Comparison of ENCODE assay signal across 33 mouse cellular contexts in genomic region chr6:8025332-8026129, GRCm38 (mm10).
"Had no signal": no experiment of that assay in that cellular context is flagged by ENCODE, and none has a peak within 500 bp of the region (broad histone marks: within the 10 kb centered on the region; RNA-seq: fewer than 3 reads in every experiment).

No protein-coding gene starts in this region.

- H3K27me3 ChIP-seq: heart, embryonic 12.5 days; heart, embryonic 13.5 days; heart, embryonic 15.5 days; hindbrain, embryonic 12.5 days; hindbrain, embryonic 13.5 days; hindbrain, embryonic 15.5 days; kidney, embryonic 15.5 days had no signal

- H3K9me3 ChIP-seq: heart, embryonic 10.5 days; heart, embryonic 12.5 days; heart, embryonic 13.5 days; heart, embryonic 15.5 days; hindbrain, embryonic 10.5 days; hindbrain, embryonic 12.5 days; hindbrain, embryonic 13.5 days; hindbrain, embryonic 15.5 days; kidney, embryonic 15.5 days had no signal

- ATAC-seq: hindbrain, embryonic 16.5 days; hindbrain, postnatal 0 days; inflammation-experienced regulatory T-cells, adult 6 months had no signal

- H3K36me3 ChIP-seq: heart, embryonic 10.5 days; heart, embryonic 12.5 days; heart, embryonic 13.5 days; heart, embryonic 15.5 days; hindbrain, embryonic 10.5 days; hindbrain, embryonic 12.5 days; hindbrain, embryonic 13.5 days; hindbrain, embryonic 15.5 days; kidney, embryonic 15.5 days had no signal

- H3K4me2 ChIP-seq: heart, embryonic 11.5 days; heart, embryonic 12.5 days; heart, embryonic 13.5 days; heart, embryonic 15.5 days; hindbrain, embryonic 12.5 days; hindbrain, embryonic 13.5 days; hindbrain, embryonic 14.5 days; hindbrain, embryonic 15.5 days; kidney, embryonic 15.5 days had no signal

- H3K27ac ChIP-seq: heart, adult 2 months; heart, embryonic 10.5 days; heart, embryonic 13.5 days; heart, embryonic 15.5 days; hindbrain, embryonic 10.5 days; hindbrain, embryonic 12.5 days; hindbrain, embryonic 13.5 days; hindbrain, embryonic 14.5 days; hindbrain, embryonic 15.5 days; hindbrain, postnatal 0 days; kidney, embryonic 15.5 days; kidney, postnatal 0 days; layer of hippocampus, adult 2 months had no signal

- H3K4me3 ChIP-seq: heart, adult 2 months; heart, embryonic 10.5 days; heart, embryonic 12.5 days; heart, embryonic 13.5 days; heart, embryonic 15.5 days; hindbrain, embryonic 10.5 days; hindbrain, embryonic 12.5 days; hindbrain, embryonic 13.5 days; hindbrain, embryonic 15.5 days; kidney, embryonic 15.5 days; layer of hippocampus, adult 2 months had no signal

- H3K9ac ChIP-seq: heart, embryonic 12.5 days; heart, embryonic 13.5 days; heart, embryonic 15.5 days; hindbrain, embryonic 12.5 days; hindbrain, embryonic 13.5 days; hindbrain, embryonic 14.5 days; hindbrain, embryonic 15.5 days; kidney, embryonic 15.5 days had no signal

- DNase-seq: heart, adult 2 months; heart, postnatal 10 days; heart, postnatal 14 days; heart, postnatal 36 days; heart, postnatal 4 days; kidney, adult 11 months; kidney, adult 18-20 months; kidney, adult 2 months; kidney, adult 8-10 months; kidney, adult 9 months; kidney, postnatal 10 days; kidney, postnatal 14 days; kidney, postnatal 25 days; kidney, postnatal 36 days; kidney, postnatal 4 days; layer of hippocampus, adult 9-11 months; layer of hippocampus, postnatal 36 days had no signal

- H3K4me1 ChIP-seq: heart, embryonic 10.5 days; heart, embryonic 12.5 days; heart, embryonic 13.5 days; heart, embryonic 15.5 days; hindbrain, embryonic 10.5 days; hindbrain, embryonic 12.5 days; hindbrain, embryonic 13.5 days; hindbrain, embryonic 15.5 days; kidney, embryonic 15.5 days had no signal
